Mouse (Mus musculus): ENCODE data around the gene Hspb2.

Gene Hspb2

GRCm38 (mm10) chr9:50752054-50752602, at the start of gene Hspb2:
TSS of gene Hspb2 (minus strand) at chr9:50752354.
- no peak for DNase-seq (ENCODE audit: low spot score in 2 of 2)

GRCm38 (mm10) chr9:50800985-50801384, 48.8 kb upstream of the Hspb2 start:
- DNase-seq (ENCODE audit: low spot score in 2 of 2) = no peak

DNA sequence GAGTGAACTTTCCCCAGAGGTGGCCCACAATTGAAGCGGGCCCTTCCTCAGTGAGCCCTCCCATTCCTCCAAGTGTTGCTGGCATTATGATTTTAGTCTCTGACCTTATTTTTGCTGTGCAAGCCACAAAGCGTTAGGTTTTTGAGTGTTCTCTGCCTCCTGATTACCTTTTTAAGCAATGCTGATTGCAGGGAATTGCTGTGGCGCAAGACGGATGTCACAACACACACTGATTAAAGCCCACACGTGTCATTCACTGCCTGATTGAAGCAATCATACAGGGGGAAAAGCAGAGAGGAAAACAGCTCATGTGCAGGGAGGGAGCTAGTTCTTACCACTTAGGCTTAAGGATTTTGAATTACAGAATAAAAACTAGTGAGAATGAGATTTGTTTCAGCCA, 46.2 kb upstream of the Hspb2 start:
- DNase-seq (ENCODE audit: low spot score in 2 of 2) = no peak

DNA sequence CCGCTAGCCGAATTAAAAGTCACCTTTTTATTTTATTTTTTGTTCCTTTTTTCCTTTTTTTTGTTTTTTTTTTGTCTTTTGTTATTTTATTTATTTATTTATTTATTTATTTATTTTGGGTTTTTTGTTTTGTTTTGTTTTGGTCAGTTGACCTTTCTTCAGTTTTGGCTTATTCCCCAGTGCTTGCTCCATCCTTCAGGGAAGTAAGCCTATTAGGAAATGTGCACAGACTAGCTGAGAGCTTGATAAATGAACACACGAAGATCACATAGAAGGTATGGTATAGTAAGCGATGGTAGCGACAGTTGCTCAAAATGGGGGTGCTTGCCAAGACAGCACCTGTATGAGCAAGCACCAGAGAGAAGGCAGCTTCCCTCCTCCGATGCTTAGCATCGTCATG, 45.5 kb upstream of the Hspb2 start:
- no peak for DNase-seq (ENCODE audit: low spot score in 2 of 2)

DNA sequence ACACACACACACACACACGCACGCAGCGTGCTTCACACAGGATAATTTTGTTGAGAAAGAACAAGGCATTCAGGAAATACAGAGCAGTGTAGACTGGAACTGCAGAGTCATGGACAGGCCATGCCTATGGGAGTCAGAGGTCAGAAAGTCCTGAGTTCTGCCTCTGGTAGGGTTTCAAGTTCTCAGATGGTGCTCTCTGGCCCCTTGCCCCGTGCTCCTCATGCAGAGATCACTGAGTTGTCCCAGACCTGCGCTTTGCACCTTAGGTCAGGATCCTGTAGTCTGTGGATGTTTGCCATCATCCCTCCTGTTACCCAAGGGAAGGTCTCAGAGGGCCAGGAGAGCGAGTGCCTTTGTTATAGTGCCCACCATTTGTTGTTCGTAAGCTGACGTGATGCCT, 44.6 kb upstream of the Hspb2 start:
- no peak for DNase-seq (ENCODE audit: low spot score in 2 of 2)

DNA sequence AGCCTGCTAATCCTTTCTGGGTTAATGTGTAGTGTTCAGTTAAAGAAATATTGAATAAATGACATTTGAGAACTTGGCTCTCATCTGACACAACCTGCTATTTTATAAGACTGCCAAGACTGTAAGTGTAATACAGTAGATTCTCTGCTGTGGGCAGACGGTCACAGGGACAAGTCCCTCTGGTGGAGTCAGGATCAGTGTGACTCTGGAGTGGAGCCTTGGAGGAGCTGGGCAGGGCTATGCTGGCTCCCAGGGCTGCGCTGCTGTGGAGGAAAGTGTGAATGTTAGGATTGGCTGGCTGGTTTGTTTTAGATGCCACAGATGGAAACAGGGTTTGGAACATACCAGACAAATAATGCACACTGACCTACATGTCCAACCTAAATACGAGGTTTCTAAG, 43.1 kb upstream of the Hspb2 start:
- DNase-seq (ENCODE audit: low spot score in 2 of 2) = no peak

DNA sequence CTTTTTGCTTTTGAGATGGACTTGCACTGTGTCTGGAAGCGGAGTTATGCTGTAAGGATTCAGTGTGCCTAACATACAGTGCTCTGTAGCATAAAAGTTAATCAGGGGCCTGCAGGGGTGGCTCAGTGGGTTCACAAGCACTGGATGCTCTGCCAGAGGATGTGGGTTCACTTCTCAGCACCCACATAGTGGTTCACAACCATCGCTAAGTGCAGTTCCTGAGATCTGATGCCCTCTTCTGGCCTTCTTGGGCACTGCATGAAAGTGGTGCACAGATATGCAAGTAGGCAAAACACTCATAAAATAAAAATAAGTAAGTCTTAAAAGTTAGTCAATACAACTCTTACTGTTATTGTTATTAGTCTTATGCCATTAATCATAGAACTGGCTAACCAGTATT, 30.0 kb upstream of the Hspb2 start:
- DNase-seq (ENCODE audit: low spot score in 2 of 2) = no peak

DNA sequence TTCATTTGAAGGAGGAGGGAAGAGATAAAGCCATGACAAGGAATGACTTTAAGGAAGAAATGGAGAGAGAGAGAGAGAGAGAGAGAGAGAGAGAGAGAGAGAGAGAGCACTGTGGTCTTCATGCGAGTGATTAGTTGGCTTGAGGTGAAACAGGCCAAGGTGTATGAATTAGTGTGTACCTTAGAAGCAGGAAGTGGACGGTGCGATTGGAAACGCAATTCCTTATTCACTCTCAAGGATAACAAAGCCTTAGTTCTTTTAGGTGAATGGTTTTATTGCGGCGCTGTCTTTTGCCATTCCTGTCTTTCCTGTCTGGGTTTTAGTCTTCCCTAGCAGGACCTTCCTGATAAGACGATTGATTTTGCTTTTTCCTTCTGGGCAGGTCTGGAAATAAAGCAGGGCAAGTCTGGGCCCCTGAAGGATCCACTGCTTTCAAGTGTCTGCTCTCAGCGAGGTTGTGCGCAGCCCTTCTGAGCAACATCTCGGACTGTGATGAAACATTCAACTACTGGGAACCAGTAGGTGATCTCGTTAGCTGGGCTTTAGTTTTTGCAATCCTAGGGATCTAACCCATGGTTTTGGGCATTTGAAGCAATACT, 24.1 kb upstream of the Hspb2 start:
- DNase-seq (ENCODE audit: low spot score in 2 of 2) = no peak

DNA sequence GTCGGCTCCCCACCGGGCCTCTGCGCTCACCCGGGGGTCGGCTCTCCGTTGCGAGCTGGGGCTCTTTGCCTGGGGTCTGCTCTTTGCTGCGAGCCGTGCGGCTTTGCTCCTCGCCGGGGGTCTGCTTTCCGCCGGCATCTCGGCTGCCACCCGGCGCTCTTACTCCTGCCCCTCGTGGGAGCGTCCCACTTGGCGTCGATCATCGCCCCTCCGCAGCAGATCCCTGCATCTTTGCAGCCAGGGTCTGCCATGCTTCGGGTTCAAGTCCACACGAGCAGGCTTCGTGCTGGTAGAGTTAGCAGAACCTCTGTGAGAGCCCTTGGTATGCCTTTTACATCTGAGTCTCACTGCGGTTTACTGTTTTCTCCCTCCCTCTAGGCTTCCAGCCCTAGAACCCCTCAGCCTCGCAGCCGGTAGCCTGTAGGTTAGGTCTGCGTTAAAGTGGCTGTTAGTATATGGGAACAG, 23.5 kb upstream of the Hspb2 start:
- no peak for DNase-seq (ENCODE audit: low spot score in 2 of 2)

DNA sequence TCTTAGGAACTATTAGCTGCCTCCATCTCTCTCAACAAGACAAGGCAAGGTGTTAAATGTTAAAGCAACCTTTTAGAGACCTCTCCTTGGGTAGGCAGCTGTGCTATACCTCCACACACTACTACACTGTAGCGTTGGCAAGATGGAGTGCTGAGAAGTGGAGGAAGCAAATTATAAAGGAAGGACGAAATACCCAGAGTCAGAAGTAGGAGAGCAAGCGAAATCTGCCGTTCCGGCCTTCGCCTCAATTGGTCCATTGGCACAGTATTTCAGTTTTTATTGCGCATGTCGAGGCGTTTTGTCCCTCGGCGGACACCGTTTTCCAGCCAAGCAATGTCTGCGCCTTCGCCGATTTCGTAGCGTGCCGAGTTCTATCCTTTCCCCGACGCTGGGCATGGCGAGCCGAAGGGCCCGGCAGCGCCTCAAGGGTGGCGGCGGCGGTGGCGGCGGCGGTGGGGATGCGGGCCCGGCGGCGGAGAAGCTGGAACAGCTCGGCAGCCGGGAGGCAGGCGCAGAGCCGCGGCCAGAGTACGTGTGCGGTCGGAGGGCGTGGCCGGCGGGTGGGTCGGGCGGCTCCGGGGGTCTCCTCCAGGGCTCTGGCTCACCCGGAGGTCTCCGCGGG, 22.9 kb upstream of the Hspb2 start, which contains the start of the genes Alg9 and 1110032A03Rik:
Gene Alg9 (plus strand): TSS at position 29 of the 622 bp plus-strand sequence.
Gene 1110032A03Rik (minus strand): TSS at position 530 of the 622 bp plus-strand sequence.
- DNase-seq (ENCODE audit: low spot score in 2 of 2) = peak; percentile 82 to 84

DNA sequence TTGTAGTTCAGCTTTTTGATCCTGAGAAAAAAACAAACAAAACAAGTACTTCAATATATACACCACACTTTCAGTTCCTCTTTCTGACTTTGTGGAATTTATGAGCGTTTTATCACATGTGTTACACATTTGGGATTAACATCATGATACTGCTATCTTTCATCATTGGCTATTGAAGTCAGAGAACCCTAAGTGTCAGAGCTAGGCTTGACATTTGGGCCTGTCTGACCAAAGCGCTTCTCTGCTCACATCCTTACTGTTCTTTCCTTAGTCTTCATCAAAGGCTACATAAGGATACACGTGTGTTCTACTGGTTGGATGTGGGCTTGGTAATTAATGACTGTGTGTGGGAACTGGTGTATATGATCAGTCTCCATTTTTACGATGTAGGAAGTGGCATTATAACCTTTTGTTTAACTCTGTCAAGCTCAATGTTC, 21.9 kb upstream of the Hspb2 start:
- no peak for DNase-seq (ENCODE audit: low spot score in 2 of 2)

- DNase-seq (ENCODE audit: low spot score in 2 of 2) = no peak
Measured at GRCm38 (mm10) chr9:50770011-50770410, 17.9 kb upstream of the Hspb2 start.

- peak; percentile 98 to 99 for DNase-seq (ENCODE audit: low spot score in 2 of 2)
Measured at GRCm38 (mm10) chr9:50768107-50769002, 16.2 kb upstream of the Hspb2 start, which contains the start of gene Fdxacb1. TSS of gene Fdxacb1 (plus strand) at chr9:50768236.

DNA sequence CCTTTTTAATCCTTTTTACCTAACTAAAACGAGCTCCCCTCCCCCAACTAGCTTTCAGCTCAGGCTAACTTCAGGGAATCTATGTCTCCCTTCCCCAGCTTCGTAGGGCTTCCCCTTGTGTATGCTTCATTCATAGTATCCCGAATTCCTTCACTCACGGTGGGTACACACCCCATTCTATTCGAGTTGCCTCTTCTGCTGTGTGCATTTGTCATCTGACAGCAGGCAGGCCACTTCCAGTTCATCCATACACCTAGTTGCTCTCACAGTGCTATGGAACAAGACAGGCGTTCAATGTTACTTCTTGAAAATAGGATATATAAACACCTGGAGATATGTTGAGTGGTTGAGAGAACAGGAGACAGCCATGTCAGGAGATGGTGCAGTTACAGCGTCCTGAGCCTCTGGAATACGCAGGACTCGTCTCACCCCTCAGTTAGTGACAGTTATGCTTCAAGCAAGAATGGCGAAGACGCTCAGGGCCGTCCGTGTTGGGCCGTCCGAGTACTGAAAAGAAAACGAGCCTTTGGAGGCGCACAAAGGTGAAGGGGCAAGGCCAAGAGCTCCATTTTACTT, 15.5 kb upstream of the Hspb2 start:
- DNase-seq (ENCODE audit: low spot score in 2 of 2) = no peak

DNA sequence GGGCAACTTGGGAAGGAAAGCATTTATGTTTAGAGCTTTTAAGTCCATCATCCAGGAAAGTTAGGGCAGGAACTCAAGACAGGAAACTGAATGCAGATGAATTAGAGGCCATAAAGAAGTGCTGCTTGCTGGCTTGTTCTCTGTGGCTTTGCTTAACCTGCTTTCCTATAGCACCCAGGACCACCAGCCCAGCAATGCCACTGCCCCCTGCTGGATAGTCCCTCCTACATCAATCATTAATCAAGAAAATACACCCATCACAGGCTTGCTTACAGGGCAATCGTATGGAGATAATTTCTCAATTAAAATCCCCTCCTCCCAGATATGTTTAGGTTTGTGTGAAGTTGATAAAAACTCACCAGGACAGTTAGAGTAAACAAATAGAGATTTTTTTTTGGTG, 11.2 kb upstream of the Hspb2 start:
- no peak for DNase-seq (ENCODE audit: low spot score in 2 of 2)

GRCm38 (mm10) chr9:50761520-50762243, 9.5 kb upstream of the Hspb2 start:
- no peak for DNase-seq (ENCODE audit: low spot score in 2 of 2)

- no peak for DNase-seq (ENCODE audit: low spot score in 2 of 2)
Measured at GRCm38 (mm10) chr9:50756711-50757110, 4.6 kb upstream of the Hspb2 start.

- DNase-seq (ENCODE audit: low spot score in 2 of 2) = no peak
Measured at GRCm38 (mm10) chr9:50753947-50754346, 1.8 kb upstream of the Hspb2 start.

DNA sequence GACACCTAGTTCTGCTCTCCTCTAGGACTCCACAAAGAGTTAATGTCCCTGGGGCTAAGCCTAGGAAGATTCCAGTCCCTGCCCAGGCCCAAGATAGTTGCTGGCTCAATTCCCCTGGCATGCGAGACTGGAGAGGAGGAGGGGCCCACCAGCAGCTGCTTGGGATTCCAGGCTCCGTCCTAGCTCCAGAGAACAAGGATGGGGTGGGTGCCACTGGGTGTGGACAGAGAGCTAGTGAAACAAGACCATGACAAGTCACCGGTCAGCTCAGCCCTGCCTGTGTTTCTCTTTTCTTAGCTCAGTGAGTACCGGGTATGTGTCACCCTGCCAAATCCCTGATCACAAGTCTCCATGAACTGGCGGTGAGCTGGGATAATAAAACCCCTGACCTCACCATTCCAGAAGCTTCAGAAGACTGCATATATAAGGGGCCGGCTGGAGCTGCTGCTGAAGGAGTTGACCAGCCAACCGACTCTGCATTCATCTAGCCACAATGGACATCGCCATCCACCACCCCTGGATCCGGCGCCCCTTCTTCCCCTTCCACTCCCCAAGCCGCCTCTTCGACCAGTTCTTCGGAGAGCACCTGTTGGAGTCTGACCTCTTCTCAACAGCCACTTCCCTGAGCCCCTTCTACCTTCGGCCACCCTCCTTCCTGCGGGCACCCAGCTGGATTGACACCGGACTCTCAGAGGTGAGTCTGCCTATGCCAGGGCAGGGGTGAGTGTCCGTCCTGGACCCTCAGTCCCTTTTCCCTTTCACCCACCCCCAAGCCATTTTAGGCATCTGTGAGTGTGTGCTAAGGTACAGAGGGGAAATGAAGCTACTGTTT, 846 bp upstream of the Hspb2 start:
- peak; percentile 57 to 71 for DNase-seq (ENCODE audit: low spot score in 2 of 2)

DNA sequence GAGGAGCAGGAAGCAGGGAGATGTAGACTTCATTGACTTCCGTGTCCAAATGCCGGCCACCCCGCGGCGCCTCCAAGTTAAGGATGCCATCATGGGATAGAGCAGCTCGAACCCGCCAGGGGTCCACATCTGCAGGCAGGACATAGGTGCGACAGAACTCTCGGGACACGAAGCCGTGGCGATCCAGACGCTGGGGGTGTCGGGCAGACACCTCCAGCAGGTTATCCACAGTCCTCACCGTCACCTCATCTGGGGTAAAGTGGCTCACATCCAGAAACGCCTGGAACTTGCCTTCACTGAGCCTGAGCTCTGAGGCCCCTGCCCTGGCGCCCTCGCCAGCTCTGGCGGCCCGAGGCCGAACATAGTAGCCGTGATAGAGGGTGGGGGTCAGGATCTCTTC, 831 bp downstream of the Hspb2 start, which contains the start of gene Cryab:
Gene Cryab (plus strand): TSS at position 3 of the 400 bp plus-strand sequence.
- no peak for DNase-seq (ENCODE audit: low spot score in 2 of 2)

All from right cerebral cortex, postnatal 36 days (tissue).